Mouse (Mus musculus): ENCODE measurements around the gene Btbd2.

- TF ChIP-seq CTCF (IDR thresholded peaks at IDR 0.05; ENCODE audit: low read depth) = no peak
- TF ChIP-seq EP300 (IDR thresholded peaks at IDR 0.05; ENCODE audit: low read depth) = no peak
Measured at GRCm38 (mm10) chr10:80618181-80618580, 38.7 kb downstream of the Btbd2 start.

Measured in liver, embryonic 14.5 days (tissue).